Mouse (Mus musculus) left cerebral cortex, adult 9 months (tissue): ENCODE measurements around the gene Itga6.
"Not testable (repeated sequence)": the region's sequence is repeated elsewhere in the genome, so short reads cannot be mapped to it uniquely, and the experiment has no call there.

ENCODE experiments used
- DNase-seq, 2 experiments: peaks; one replicate each; pipeline ENCODE4 v3.0.0; 2022; ENCODE audit warnings: low spot score in 2 of 2

Itga6 gene

GRCm38 (mm10) chr2:71745610-71746374, at the start of gene Itga6:
Itga6 (plus strand) TSS chr2:71745616.
- DNase-seq = no peak

- no peak for DNase-seq
Measured at GRCm38 (mm10) chr2:71696776-71697175, 48.6 kb upstream of the Itga6 start.

- no peak for DNase-seq
Measured at GRCm38 (mm10) chr2:71697408-71698336, 47.7 kb upstream of the Itga6 start.

GRCm38 (mm10) chr2:71698366-71698765, 47.0 kb upstream of the Itga6 start:
- no peak for DNase-seq

GRCm38 (mm10) chr2:71698942-71699341, 46.5 kb upstream of the Itga6 start:
- DNase-seq = no peak

GRCm38 (mm10) chr2:71701341-71701740, 44.1 kb upstream of the Itga6 start:
- DNase-seq = no peak

- no peak for DNase-seq
Measured at GRCm38 (mm10) chr2:71704309-71704708, 41.1 kb upstream of the Itga6 start.

- DNase-seq = no peak
Measured at GRCm38 (mm10) chr2:71708886-71709285, 36.5 kb upstream of the Itga6 start.

- no peak for DNase-seq
Measured at GRCm38 (mm10) chr2:71711640-71712039, 33.8 kb upstream of the Itga6 start.

GRCm38 (mm10) chr2:71714416-71714815, 31.0 kb upstream of the Itga6 start:
- no peak for DNase-seq

- no peak for DNase-seq
Measured at GRCm38 (mm10) chr2:71719005-71719386, 26.4 kb upstream of the Itga6 start.

GRCm38 (mm10) chr2:71719387-71720034, 25.9 kb upstream of the Itga6 start:
- no peak for DNase-seq

- DNase-seq = not testable (repeated sequence)
Measured at GRCm38 (mm10) chr2:71720556-71720955, 24.9 kb upstream of the Itga6 start.

GRCm38 (mm10) chr2:71722913-71723312, 22.5 kb upstream of the Itga6 start:
- no peak for DNase-seq

GRCm38 (mm10) chr2:71723623-71724022, 21.8 kb upstream of the Itga6 start:
- no peak for DNase-seq

GRCm38 (mm10) chr2:71724028-71724427, 21.4 kb upstream of the Itga6 start:
- DNase-seq = no peak

- no peak for DNase-seq
Measured at GRCm38 (mm10) chr2:71725446-71725845, 20.0 kb upstream of the Itga6 start.

- DNase-seq = no peak
Measured at GRCm38 (mm10) chr2:71726883-71727676, 18.3 kb upstream of the Itga6 start.

GRCm38 (mm10) chr2:71728341-71728740, 17.1 kb upstream of the Itga6 start:
- DNase-seq = no peak

GRCm38 (mm10) chr2:71728796-71729195, 16.6 kb upstream of the Itga6 start:
- no peak for DNase-seq
